Mouse (Mus musculus) liver, embryonic 13.5 days (tissue): Measurements from ENCODE around the gene Masp1. TPM values are rescaled to one million over a fixed set of nuclear protein-coding genes. Genes with fewer than 3 reads are reported as not detected.

ENCODE experiments used
- ATAC-seq: fragments of 200-750 bp; cut with Nextera tagmentation; 2 replicates; pipeline ENCODE4 v1.8.0; 2017; ENCODE audit warnings: low read depth, mild to moderate bottlenecking, moderate number of reproducible peaks, moderate library complexity
- DNase-seq: peaks from one replicate; pipeline ENCODE4 v3.0.0; 2022
- H3K27ac ChIP-seq: fragments of 300-500 bp; sonication (generic); 2 replicates; pipeline ENCODE4 v1.5.1; 2015; ENCODE audit warnings: moderate library complexity, mild to moderate bottlenecking, inconsistent platforms
- H3K27me3 ChIP-seq: fragments of 300-500 bp; sonication (generic); 2 replicates; pipeline ENCODE4 v1.6.1; 2015; ENCODE audit warnings: mild to moderate bottlenecking, inconsistent platforms
- H3K36me3 ChIP-seq: fragments of 300-500 bp; sonication (generic); 2 replicates; pipeline ENCODE4 v1.6.1; 2015; ENCODE audit warnings: mild to moderate bottlenecking, inconsistent platforms
- H3K4me1 ChIP-seq: fragments of 300-500 bp; sonication (generic); replicated peaks from 2 replicates; pipeline ENCODE4 v1.6.1; 2015; ENCODE audit warnings: inconsistent platforms
- H3K4me2 ChIP-seq: fragments of 300-500 bp; sonication (generic); 2 replicates; pipeline ENCODE4 v1.6.1; 2015; ENCODE audit warnings: inconsistent platforms, mild to moderate bottlenecking, moderate library complexity
- H3K4me3 ChIP-seq: fragments of 300-500 bp; sonication (generic); replicated peaks from 2 replicates; pipeline ENCODE4 v1.5.1; 2015; ENCODE audit warnings: mild to moderate bottlenecking, inconsistent platforms
- H3K9ac ChIP-seq: fragments of 300-500 bp; sonication (generic); 2 replicates; pipeline ENCODE4 v1.6.1; 2015; ENCODE audit warnings: mild to moderate bottlenecking, inconsistent platforms
- H3K9me3 ChIP-seq: fragments of 300-500 bp; sonication (generic); replicated peaks from 2 replicates; pipeline ENCODE4 v1.6.1; 2016; ENCODE audit warnings: inconsistent platforms
- WGBS: fragments of 180-500 bp; shearing (Covaris S2); methylation state at CpG from one replicate; pipeline ENCODE4 v1.1.7; 2015; ENCODE audit not compliant: insufficient replicate concordance; 5-methylcytosine and 5-hydroxymethylcytosine counted together
- polyA plus RNA-seq: library from polyadenylated mRNA; unstranded; fragments of >200 nt; fragmentation: Nextera tagmentation; extraction: Ambion mirVana; gene quantifications from 2 replicates; pipeline ENCODE4 v1.2.1, GENCODE M21; 2015

Gene Masp1
- 14.3 and 17.8 TPM in 2 replicates for polyA plus RNA-seq

GRCm38 (mm10) chr16:23520235-23520871 lies at the start of gene Masp1, which contains the start of gene Rtp4:
Gene Masp1, minus strand, starts transcription at chr16:23520815.
Gene Rtp4, plus strand, starts transcription at chr16:23520291.
- H3K9me3 ChIP-seq: no peaks in the 10 kb centered on the region
- WGBS: 6% methylated on average over 12 of the region's 12 CpGs

GRCm38 (mm10) chr16:23568369-23568958 lies 47.8 kb upstream of the Masp1 start:
- no peaks in the 10 kb centered on the region for H3K4me1 ChIP-seq
- no peaks in the 10 kb centered on the region for H3K27me3 ChIP-seq
- no peak overlapping the region for H3K9ac ChIP-seq
- no peak overlapping the region for H3K27ac ChIP-seq
- no peak for DNase-seq
- ATAC-seq: no peak
- H3K9me3 ChIP-seq: no peaks in the 10 kb centered on the region
- 56% methylated on average over 4 of the region's 4 CpGs for WGBS
- H3K4me2 ChIP-seq: no peak overlapping the region
- H3K36me3 ChIP-seq: no peaks in the 10 kb centered on the region
- H3K4me3 ChIP-seq: no peak overlapping the region

More at GRCm38 (mm10) chr16:23520235-23520871, at the start of gene Masp1, which contains the start of gene Rtp4:
- DNase-seq (no peak), ATAC-seq (peak; percentile 49; the same call in 1 of the 2 replicates)
- H3K9ac ChIP-seq: peak within 1 kb of the TSS; percentile 66
- no peaks in the 10 kb centered on the region; the same call in 1 of the 2 replicates for H3K27me3 ChIP-seq
- peak within 1 kb of the TSS; percentile 71 for H3K27ac ChIP-seq
- H3K4me1 ChIP-seq: peaks cover 28% of the 10 kb centered on the region
- H3K4me2 ChIP-seq: peak within 1 kb of the TSS; percentile 49
- no peaks in the 10 kb centered on the region for H3K36me3 ChIP-seq
- peak within 1 kb of the TSS; percentile 50 for H3K4me3 ChIP-seq

GRCm38 (mm10) chr16:23557669-23558068 lies 37.1 kb upstream of the Masp1 start:
- no peak overlapping the region for H3K9ac ChIP-seq
- 39% methylated on average over 2 of the region's 2 CpGs for WGBS
- no peak for ATAC-seq

GRCm38 (mm10) chr16:23557195-23557594 lies 36.6 kb upstream of the Masp1 start:
- Histone ChIP-seq H3K9me3 (no peaks in the 10 kb centered on the region), H3K4me3 (no peak overlapping the region), H3K9ac (no peak overlapping the region), H3K4me1 (no peaks in the 10 kb centered on the region), H3K36me3 (no peaks in the 10 kb centered on the region), H3K27me3 (no peaks in the 10 kb centered on the region), H3K4me2 (no peak overlapping the region), H3K27ac (no peak overlapping the region)
- ATAC-seq: no peak
- WGBS: 18% methylated on average over 5 of the region's 5 CpGs
- DNase-seq: no peak

More at GRCm38 (mm10) chr16:23557669-23558068, 37.1 kb upstream of the Masp1 start:
- Histone ChIP-seq H3K27ac (no peak overlapping the region), H3K27me3 (no peaks in the 10 kb centered on the region), H3K4me3 (no peak overlapping the region), H3K36me3 (no peaks in the 10 kb centered on the region), H3K4me1 (no peaks in the 10 kb centered on the region), H3K9me3 (no peaks in the 10 kb centered on the region), H3K4me2 (no peak overlapping the region)
- DNase-seq: no peak

GRCm38 (mm10) chr16:23554673-23555072 lies 34.1 kb upstream of the Masp1 start:
- Histone ChIP-seq H3K4me3 (no peak overlapping the region), H3K4me1 (no peaks in the 10 kb centered on the region), H3K27ac (no peak overlapping the region), H3K9ac (no peak overlapping the region), H3K27me3 (no peaks in the 10 kb centered on the region), H3K4me2 (no peak overlapping the region), H3K36me3 (no peaks in the 10 kb centered on the region), H3K9me3 (no peaks in the 10 kb centered on the region)
- 64% methylated on average over 5 of the region's 5 CpGs for WGBS
- DNase-seq: no peak
- no peak for ATAC-seq

- WGBS: 72% methylated on average over 18 of the region's 18 CpGs
- ATAC-seq (no peak), DNase-seq (no peak)
- Histone ChIP-seq H3K27ac (no peak overlapping the region), H3K27me3 (no peaks in the 10 kb centered on the region), H3K4me3 (no peak overlapping the region), H3K36me3 (no peaks in the 10 kb centered on the region), H3K9me3 (no peaks in the 10 kb centered on the region), H3K4me1 (no peaks in the 10 kb centered on the region), H3K4me2 (no peak overlapping the region), H3K9ac (no peak overlapping the region)
Observed at GRCm38 (mm10) chr16:23550981-23551582, 30.5 kb upstream of the Masp1 start.

GRCm38 (mm10) chr16:23550346-23550980 lies 29.8 kb upstream of the Masp1 start:
- Histone ChIP-seq H3K27me3 (no peaks in the 10 kb centered on the region), H3K36me3 (no peaks in the 10 kb centered on the region), H3K4me2 (no peak overlapping the region), H3K27ac (no peak overlapping the region), H3K4me1 (no peaks in the 10 kb centered on the region), H3K9me3 (no peaks in the 10 kb centered on the region), H3K9ac (no peak overlapping the region), H3K4me3 (no peak overlapping the region)
- DNase-seq (no peak), ATAC-seq (no peak)
- WGBS: 33% methylated on average over 8 of the region's 8 CpGs

GRCm38 (mm10) chr16:23547783-23548182 lies 27.2 kb upstream of the Masp1 start:
- no peaks in the 10 kb centered on the region for H3K36me3 ChIP-seq
- WGBS: 85% methylated on average over 4 of the region's 4 CpGs

GRCm38 (mm10) chr16:23544361-23544760 lies 23.7 kb upstream of the Masp1 start:
- 0 out of 2 replicates have a peak, but pooled peaks cover 4% of the 10 kb centered on the region for H3K4me1 ChIP-seq
- H3K36me3 ChIP-seq: no peaks in the 10 kb centered on the region
- 44% methylated on average over 7 of the region's 7 CpGs for WGBS
- no peak overlapping the region for H3K9ac ChIP-seq
- no peaks in the 10 kb centered on the region for H3K27me3 ChIP-seq
- no peak overlapping the region for H3K4me3 ChIP-seq
- H3K4me2 ChIP-seq: no peak overlapping the region
- DNase-seq (no peak), ATAC-seq (no peak)
- no peaks in the 10 kb centered on the region for H3K9me3 ChIP-seq
- H3K27ac ChIP-seq: no peak overlapping the region

More at GRCm38 (mm10) chr16:23547783-23548182, 27.2 kb upstream of the Masp1 start:
- H3K9ac ChIP-seq: no peak overlapping the region
- H3K4me1 ChIP-seq: no peaks in the 10 kb centered on the region
- no peaks in the 10 kb centered on the region for H3K27me3 ChIP-seq
- ATAC-seq: no peak
- H3K27ac ChIP-seq: no peak overlapping the region
- H3K4me3 ChIP-seq: no peak overlapping the region
- no peak overlapping the region for H3K4me2 ChIP-seq
- no peak for DNase-seq
- H3K9me3 ChIP-seq: no peaks in the 10 kb centered on the region

- Histone ChIP-seq H3K9ac (no peak overlapping the region), H3K27ac (no peak overlapping the region), H3K4me3 (no peak overlapping the region), H3K4me2 (no peak overlapping the region), H3K4me1 (0 out of 2 replicates have a peak, but pooled peaks cover 4% of the 10 kb centered on the region), H3K9me3 (no peaks in the 10 kb centered on the region), H3K27me3 (no peaks in the 10 kb centered on the region), H3K36me3 (no peaks in the 10 kb centered on the region)
- WGBS: 60% methylated on average over 4 of the region's 4 CpGs
- DNase-seq (no peak), ATAC-seq (no peak)
Observed at GRCm38 (mm10) chr16:23542866-23543265, 22.3 kb upstream of the Masp1 start.

- Histone ChIP-seq H3K4me1 (0 out of 2 replicates have a peak, but pooled peaks cover 4% of the 10 kb centered on the region), H3K9ac (no peak overlapping the region), H3K27ac (no peak overlapping the region), H3K9me3 (no peaks in the 10 kb centered on the region), H3K36me3 (no peaks in the 10 kb centered on the region), H3K4me2 (no peak overlapping the region), H3K27me3 (no peaks in the 10 kb centered on the region), H3K4me3 (no peak overlapping the region)
- no peak for DNase-seq
- ATAC-seq: no peak
- WGBS: 43% methylated on average over 4 of the region's 4 CpGs
Observed at GRCm38 (mm10) chr16:23541046-23541445, 20.4 kb upstream of the Masp1 start.
